29 mouse cellular contexts compared by ENCODE assay signal in the genomic region with DNA sequence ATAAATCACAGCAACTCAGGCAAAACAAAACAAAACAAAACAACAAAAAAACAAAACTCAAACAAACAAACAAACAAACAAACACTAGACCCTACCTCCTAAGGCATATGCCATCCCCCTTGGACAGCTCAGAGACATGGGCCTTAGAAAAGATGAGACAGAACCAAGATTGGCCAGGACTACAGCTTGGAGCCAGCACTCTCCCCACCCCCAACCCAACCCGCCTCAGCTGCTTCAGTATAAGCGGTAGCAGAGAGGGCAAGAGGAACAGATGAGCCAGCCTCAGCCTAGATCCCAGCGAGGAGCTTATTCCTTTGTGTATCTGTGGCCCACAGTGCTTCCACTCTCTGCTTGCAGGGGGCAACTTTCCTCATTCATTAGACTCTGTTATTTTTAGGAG.
"Had no signal": no experiment of that assay in that cellular context is flagged by ENCODE, and none has a peak within 500 bp of the region (broad histone marks: within the 10 kb centered on the region; RNA-seq: fewer than 3 reads in every experiment).

No protein-coding gene starts in this region.

- H3K9me3 ChIP-seq: heart, embryonic 12.5 days; heart, embryonic 13.5 days; hindbrain, embryonic 13.5 days; hindbrain, embryonic 15.5 days; intestine, embryonic 15.5 days had no signal

- H3K27me3 ChIP-seq: heart, embryonic 12.5 days; heart, embryonic 13.5 days; heart, embryonic 15.5 days; hindbrain, embryonic 12.5 days; hindbrain, embryonic 13.5 days; hindbrain, embryonic 15.5 days; intestine, embryonic 15.5 days; kidney, embryonic 15.5 days had no signal

- H3K4me1 ChIP-seq: hindbrain, embryonic 10.5 days; hindbrain, embryonic 12.5 days; hindbrain, embryonic 13.5 days; intestine, embryonic 15.5 days; kidney, embryonic 15.5 days had no signal

- H3K27ac ChIP-seq: heart, embryonic 13.5 days; heart, embryonic 15.5 days; hindbrain, embryonic 10.5 days; hindbrain, embryonic 12.5 days; hindbrain, embryonic 13.5 days; hindbrain, embryonic 14.5 days; hindbrain, embryonic 15.5 days; hindbrain, postnatal 0 days; intestine, embryonic 15.5 days; kidney, embryonic 15.5 days; kidney, postnatal 0 days; layer of hippocampus, adult 2 months; left cerebral cortex, adult 2 months had no signal

- DNase-seq: heart, postnatal 10 days; heart, postnatal 14 days; heart, postnatal 36 days; heart, postnatal 4 days; kidney, adult 11 months; kidney, adult 18-20 months; kidney, adult 2 months; kidney, adult 8-10 months; kidney, adult 9 months; kidney, postnatal 14 days; kidney, postnatal 25 days; kidney, postnatal 36 days; kidney, postnatal 4 days; layer of hippocampus, adult 9-11 months; layer of hippocampus, postnatal 36 days had no signal

- H3K4me3 ChIP-seq: heart, embryonic 12.5 days; heart, embryonic 13.5 days; heart, embryonic 15.5 days; hindbrain, embryonic 10.5 days; hindbrain, embryonic 12.5 days; hindbrain, embryonic 13.5 days; hindbrain, embryonic 15.5 days; intestine, embryonic 15.5 days; kidney, embryonic 15.5 days; layer of hippocampus, adult 2 months; left cerebral cortex, adult 2 months had no signal

- H3K36me3 ChIP-seq: heart, embryonic 12.5 days; heart, embryonic 13.5 days; heart, embryonic 15.5 days; hindbrain, embryonic 10.5 days; hindbrain, embryonic 12.5 days; hindbrain, embryonic 13.5 days; hindbrain, embryonic 15.5 days; intestine, embryonic 15.5 days; kidney, embryonic 15.5 days had no signal
